Mouse (Mus musculus): ENCODE measurements around the gene Tuba3a. TPM values are rescaled to one million over a fixed set of nuclear protein-coding genes. Genes with fewer than 3 reads are reported as not detected.

Tuba3a gene
- polyA plus RNA-seq, 1 experiment from 2014 or later = 0.56 TPM

DNA sequence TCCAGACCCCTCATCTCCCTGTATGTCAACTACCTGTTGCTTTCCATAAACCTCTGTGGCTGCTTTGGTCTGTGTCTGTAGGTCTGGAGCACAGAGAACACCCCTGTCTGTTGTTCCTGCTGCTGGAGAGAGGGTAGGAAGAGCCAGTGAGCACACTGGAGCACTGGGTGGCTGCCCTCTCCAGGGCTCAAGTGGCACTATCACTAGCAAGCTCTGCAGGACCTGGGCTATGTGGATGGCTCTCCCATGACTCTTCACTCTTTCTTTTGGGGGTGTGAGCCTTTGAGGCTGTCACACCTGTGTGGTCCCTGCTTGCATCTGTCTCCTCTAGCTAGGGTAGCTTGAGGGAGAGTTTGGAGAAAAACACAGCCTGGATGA, 34.1 kb upstream of the Tuba3a start:
- H3K27ac ChIP-seq = no peak overlapping the region
- no peak overlapping the region for H3K4me2 ChIP-seq
- H3K4me3 ChIP-seq (replicated peaks) = no peak overlapping the region
- H3K4me1 ChIP-seq (replicated peaks) = peaks cover 7% of the 10 kb centered on the region
- no peak for ATAC-seq (ENCODE audit: insufficient number of reproducible peaks, insufficient read depth, low FRiP score, low TSS enrichment, low read depth)
- no peaks in the 10 kb centered on the region for H3K36me3 ChIP-seq
- H3K27me3 ChIP-seq = peaks cover 55% of the 10 kb centered on the region
- H3K9ac ChIP-seq (replicated peaks) = 0 out of 2 replicates have a peak overlapping the region, but pooled peaks have one; percentile 8
- H3K9me3 ChIP-seq = no peaks in the 10 kb centered on the region

- H3K27ac ChIP-seq = no peak overlapping the region
- H3K27me3 ChIP-seq = peaks cover 54% of the 10 kb centered on the region
- H3K9ac ChIP-seq (replicated peaks) = no peak overlapping the region
- H3K4me1 ChIP-seq (replicated peaks) = peaks cover 13% of the 10 kb centered on the region
- no peaks in the 10 kb centered on the region for H3K36me3 ChIP-seq
- 66% methylated on average over 15 of the region's 15 CpGs for WGBS
- no peak overlapping the region for H3K4me3 ChIP-seq (replicated peaks)
- no peaks in the 10 kb centered on the region for H3K9me3 ChIP-seq
- H3K4me2 ChIP-seq = no peak overlapping the region
- no peak for ATAC-seq (ENCODE audit: insufficient number of reproducible peaks, insufficient read depth, low FRiP score, low TSS enrichment, low read depth)
Observed at GRCm38 (mm10) chr6:125318981-125319918, 33.4 kb upstream of the Tuba3a start.

- H3K4me1 ChIP-seq (replicated peaks) = peaks cover 34% of the 10 kb centered on the region
- no peak overlapping the region for H3K27ac ChIP-seq
- no peak overlapping the region for H3K9ac ChIP-seq (replicated peaks)
- H3K27me3 ChIP-seq = peaks cover 36% of the 10 kb centered on the region
- no peak for ATAC-seq (ENCODE audit: insufficient number of reproducible peaks, insufficient read depth, low FRiP score, low TSS enrichment, low read depth)
- no peaks in the 10 kb centered on the region for H3K9me3 ChIP-seq
- no peaks in the 10 kb centered on the region for H3K36me3 ChIP-seq
- H3K4me3 ChIP-seq (replicated peaks) = no peak overlapping the region
- WGBS = 74% methylated on average over 7 of the region's 7 CpGs
- no peak overlapping the region for H3K4me2 ChIP-seq
Observed at GRCm38 (mm10) chr6:125317077-125317476, 31.2 kb upstream of the Tuba3a start.

DNA sequence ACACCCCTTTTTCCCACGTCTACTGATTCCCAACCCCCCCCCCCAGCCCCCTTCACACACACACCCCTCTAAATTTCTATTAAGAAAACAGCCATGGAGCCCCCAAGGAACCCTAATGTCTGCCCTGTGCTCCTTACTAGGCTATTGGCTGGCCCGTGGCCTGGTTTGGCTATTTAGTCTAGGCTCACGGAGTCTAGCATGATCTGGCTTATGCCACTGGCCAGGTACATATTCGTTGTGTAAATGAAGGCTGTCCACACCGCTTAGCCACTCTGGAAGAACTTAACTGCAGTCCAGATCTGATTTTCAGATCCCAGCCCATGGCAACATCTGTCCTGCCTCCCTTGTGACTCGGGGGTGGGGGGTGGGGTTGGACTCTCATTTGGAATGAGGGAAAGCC, 28.9 kb upstream of the Tuba3a start:
- peak overlapping the region; percentile 78; the same call in 1 of the 2 replicates for H3K4me2 ChIP-seq

DNA sequence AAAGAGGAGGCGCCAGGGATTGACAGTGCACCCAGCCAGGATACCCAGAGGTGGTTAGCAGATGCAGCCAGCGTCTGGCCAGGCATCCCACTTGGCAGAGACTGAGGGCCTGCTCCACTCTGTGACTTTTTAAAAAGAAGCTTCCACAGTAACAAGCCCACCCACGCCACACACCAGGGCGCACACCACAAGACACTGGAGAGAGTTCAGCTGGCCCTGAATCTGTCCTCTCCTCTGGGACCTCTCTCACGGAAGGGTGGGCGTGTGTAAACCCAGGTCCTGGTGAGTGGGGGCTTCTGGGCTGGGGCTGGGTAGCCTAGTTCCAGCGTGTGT, 28.4 kb upstream of the Tuba3a start:
- H3K27me3 ChIP-seq = peaks cover 7% of the 10 kb centered on the region; the same call in 1 of the 2 replicates
- 51% methylated on average over 7 of the region's 7 CpGs for WGBS

More for the DNA sequence above, 28.9 kb upstream of the Tuba3a start:
- 0 out of 2 replicates have a peak, but pooled peaks cover 12% of the 10 kb centered on the region for H3K36me3 ChIP-seq
- H3K9me3 ChIP-seq = no peaks in the 10 kb centered on the region
- WGBS = 62% methylated on average over 6 of the region's 6 CpGs
- H3K4me3 ChIP-seq (replicated peaks) = no peak overlapping the region
- no peak for ATAC-seq (ENCODE audit: insufficient number of reproducible peaks, insufficient read depth, low FRiP score, low TSS enrichment, low read depth)
- peaks cover 39% of the 10 kb centered on the region for H3K4me1 ChIP-seq (replicated peaks)
- H3K27ac ChIP-seq = peak overlapping the region; percentile 83; the same call in 1 of the 2 replicates
- H3K27me3 ChIP-seq = peaks cover 13% of the 10 kb centered on the region
- H3K9ac ChIP-seq (replicated peaks) = no peak overlapping the region

DNA sequence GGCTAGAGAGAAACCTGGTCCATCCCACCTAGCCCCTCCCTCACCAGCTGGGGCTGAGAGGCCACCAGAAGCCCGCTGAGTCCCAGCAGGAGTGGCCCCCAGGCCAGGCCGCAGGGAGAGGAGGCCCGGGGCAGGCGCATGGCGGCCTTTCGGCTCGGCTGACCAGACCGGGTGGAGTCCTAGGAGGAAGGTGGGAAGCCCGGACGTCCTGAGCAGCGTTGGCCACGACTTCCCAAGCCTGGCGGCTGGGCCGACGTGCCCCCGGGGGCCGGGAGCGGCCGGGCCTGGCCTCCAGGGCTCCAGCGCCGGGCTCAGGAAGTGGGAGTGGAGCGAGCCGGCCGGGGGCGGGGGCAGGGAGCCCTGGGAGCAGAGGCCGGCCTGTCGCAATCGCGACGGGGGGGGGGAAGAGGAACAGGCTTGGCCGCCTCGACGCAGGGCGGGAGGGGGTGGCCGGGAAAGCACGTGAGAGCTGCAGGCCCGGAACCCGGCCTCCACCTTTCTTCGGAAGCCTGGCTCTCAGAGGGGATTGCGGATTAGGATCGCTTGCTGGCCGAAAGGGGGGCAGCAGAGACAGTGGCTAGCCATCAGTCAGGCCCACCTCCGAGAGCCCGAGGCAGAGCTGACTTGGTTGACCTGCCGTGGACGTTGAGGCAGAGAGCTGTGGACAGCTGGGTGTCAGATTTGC, 27.8 kb upstream of the Tuba3a start, which contains the start of gene Ltbr:
Gene Ltbr, minus strand, starts transcription at position 340 of the 685 bp plus-strand sequence.
- Histone ChIP-seq H3K4me3 (replicated peaks) (peak within 1 kb of the TSS; percentile 53), H3K36me3 (peaks cover 17% of the 10 kb centered on the region), H3K27me3 (0 out of 2 replicates have a peak, but pooled peaks cover 2% of the 10 kb centered on the region), H3K9ac (replicated peaks) (peak within 1 kb of the TSS; percentile 89), H3K4me1 (replicated peaks) (peaks cover 49% of the 10 kb centered on the region), H3K27ac (peak within 1 kb of the TSS; percentile 83), H3K9me3 (no peaks in the 10 kb centered on the region), H3K4me2 (peak within 1 kb of the TSS; percentile 78)
- peak; percentile 58 for ATAC-seq (ENCODE audit: insufficient number of reproducible peaks, insufficient read depth, low FRiP score, low TSS enrichment, low read depth)
- whole genome bisulfite sequencing = under 1% methylated on average over 36 of the region's 46 CpGs

More for the DNA sequence above, 28.4 kb upstream of the Tuba3a start:
- peak overlapping the region; percentile 78 for H3K4me2 ChIP-seq
- peak overlapping the region; percentile 83 for H3K27ac ChIP-seq
- H3K9ac ChIP-seq (replicated peaks) = peak overlapping the region; percentile 89
- H3K9me3 ChIP-seq = no peaks in the 10 kb centered on the region
- ATAC-seq (ENCODE audit: insufficient number of reproducible peaks, insufficient read depth, low FRiP score, low TSS enrichment, low read depth) = peak; percentile 32
- H3K36me3 ChIP-seq = 0 out of 2 replicates have a peak, but pooled peaks cover 13% of the 10 kb centered on the region
- H3K4me3 ChIP-seq (replicated peaks) = peak overlapping the region; percentile 53
- peaks cover 44% of the 10 kb centered on the region for H3K4me1 ChIP-seq (replicated peaks)

- WGBS = 70% methylated on average over 22 of the region's 22 CpGs
- Histone ChIP-seq H3K27me3 (no peaks in the 10 kb centered on the region), H3K27ac (peak overlapping the region; percentile 83), H3K4me3 (replicated peaks) (peak overlapping the region; percentile 53), H3K9me3 (no peaks in the 10 kb centered on the region), H3K9ac (replicated peaks) (peak overlapping the region; percentile 89), H3K4me2 (peak overlapping the region; percentile 78), H3K4me1 (replicated peaks) (peaks cover 50% of the 10 kb centered on the region), H3K36me3 (peaks cover 24% of the 10 kb centered on the region)
- ATAC-seq (ENCODE audit: insufficient number of reproducible peaks, insufficient read depth, low FRiP score, low TSS enrichment, low read depth) = no peak
Observed at GRCm38 (mm10) chr6:125312581-125313355, 26.9 kb upstream of the Tuba3a start.

DNA sequence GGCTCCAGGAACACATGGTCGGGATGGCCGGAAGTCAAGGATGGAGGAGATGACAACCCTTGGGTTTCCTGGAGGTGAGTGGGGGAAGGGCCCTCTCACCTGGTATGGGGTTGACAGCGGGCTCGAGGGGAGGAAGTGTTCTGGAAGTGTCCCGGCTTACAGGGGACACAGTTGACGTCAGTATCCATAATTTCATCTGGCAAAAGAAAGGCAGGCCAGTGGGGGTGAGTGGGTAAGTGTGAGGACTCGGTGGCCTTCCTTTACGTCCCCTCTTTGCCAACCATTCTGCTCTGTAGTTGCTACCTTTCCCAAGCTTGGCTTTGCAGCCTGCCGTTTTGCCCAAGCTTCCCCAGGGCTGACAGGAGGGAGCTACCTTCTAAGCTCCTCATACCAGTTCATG, 26.3 kb upstream of the Tuba3a start:
- H3K4me1 ChIP-seq (replicated peaks) = peaks cover 50% of the 10 kb centered on the region
- H3K27ac ChIP-seq = no peak overlapping the region
- peaks cover 28% of the 10 kb centered on the region for H3K36me3 ChIP-seq
- no peak for ATAC-seq (ENCODE audit: insufficient number of reproducible peaks, insufficient read depth, low FRiP score, low TSS enrichment, low read depth)
- no peak overlapping the region for H3K9ac ChIP-seq (replicated peaks)
- peak overlapping the region; percentile 53; the same call in 1 of the 2 replicates for H3K4me3 ChIP-seq (replicated peaks)
- H3K4me2 ChIP-seq = peak overlapping the region; percentile 78
- H3K9me3 ChIP-seq = no peaks in the 10 kb centered on the region
- 80% methylated on average over 9 of the region's 9 CpGs for WGBS
- H3K27me3 ChIP-seq = no peaks in the 10 kb centered on the region

DNA sequence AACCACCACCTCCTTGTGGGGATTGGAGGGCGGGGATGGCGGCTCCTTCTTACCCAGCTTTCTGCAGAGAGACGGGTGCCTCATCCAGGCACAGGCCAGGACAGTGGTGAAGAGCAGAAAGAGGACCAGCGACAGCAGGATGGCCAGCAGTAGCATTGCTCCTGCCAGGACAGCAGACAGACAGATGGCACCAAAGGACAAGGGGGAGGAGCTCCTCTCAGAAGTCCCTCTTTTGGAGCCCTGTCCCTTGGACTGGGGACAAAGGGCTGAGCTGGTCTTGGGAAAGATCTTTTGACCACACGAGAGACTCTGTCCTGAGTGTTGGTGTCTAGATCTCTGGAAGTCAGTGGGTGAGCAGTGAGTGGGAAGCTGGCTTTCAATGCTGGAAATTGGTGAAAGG, 23.6 kb upstream of the Tuba3a start:
- Histone ChIP-seq H3K4me2 (peak overlapping the region; percentile 8; the same call in 1 of the 2 replicates), H3K4me1 (replicated peaks) (peaks cover 45% of the 10 kb centered on the region), H3K4me3 (replicated peaks) (no peak overlapping the region), H3K27me3 (no peaks in the 10 kb centered on the region), H3K9me3 (no peaks in the 10 kb centered on the region), H3K27ac (no peak overlapping the region), H3K36me3 (peaks cover 41% of the 10 kb centered on the region), H3K9ac (replicated peaks) (no peak overlapping the region)
- WGBS = 37% methylated on average over 5 of the region's 5 CpGs
- no peak for ATAC-seq (ENCODE audit: insufficient number of reproducible peaks, insufficient read depth, low FRiP score, low TSS enrichment, low read depth)

GRCm38 (mm10) chr6:125308921-125309320, 23.1 kb upstream of the Tuba3a start:
- Histone ChIP-seq H3K4me3 (replicated peaks) (no peak overlapping the region), H3K36me3 (peaks cover 41% of the 10 kb centered on the region), H3K9ac (replicated peaks) (no peak overlapping the region), H3K4me2 (peak overlapping the region; percentile 8; the same call in 1 of the 2 replicates), H3K4me1 (replicated peaks) (peaks cover 40% of the 10 kb centered on the region), H3K9me3 (no peaks in the 10 kb centered on the region), H3K27ac (no peak overlapping the region), H3K27me3 (no peaks in the 10 kb centered on the region)
- no peak for ATAC-seq (ENCODE audit: insufficient number of reproducible peaks, insufficient read depth, low FRiP score, low TSS enrichment, low read depth)
- WGBS = 11% methylated on average over 13 of the region's 13 CpGs
